Mouse (Mus musculus): Measurements from ENCODE around the gene Bckdha. TPM values are rescaled to one million over a fixed set of nuclear protein-coding genes. Genes with fewer than 3 reads are reported as not detected.

Bckdha gene
- polyA plus RNA-seq, 1 experiment = 39.7 TPM

DNA sequence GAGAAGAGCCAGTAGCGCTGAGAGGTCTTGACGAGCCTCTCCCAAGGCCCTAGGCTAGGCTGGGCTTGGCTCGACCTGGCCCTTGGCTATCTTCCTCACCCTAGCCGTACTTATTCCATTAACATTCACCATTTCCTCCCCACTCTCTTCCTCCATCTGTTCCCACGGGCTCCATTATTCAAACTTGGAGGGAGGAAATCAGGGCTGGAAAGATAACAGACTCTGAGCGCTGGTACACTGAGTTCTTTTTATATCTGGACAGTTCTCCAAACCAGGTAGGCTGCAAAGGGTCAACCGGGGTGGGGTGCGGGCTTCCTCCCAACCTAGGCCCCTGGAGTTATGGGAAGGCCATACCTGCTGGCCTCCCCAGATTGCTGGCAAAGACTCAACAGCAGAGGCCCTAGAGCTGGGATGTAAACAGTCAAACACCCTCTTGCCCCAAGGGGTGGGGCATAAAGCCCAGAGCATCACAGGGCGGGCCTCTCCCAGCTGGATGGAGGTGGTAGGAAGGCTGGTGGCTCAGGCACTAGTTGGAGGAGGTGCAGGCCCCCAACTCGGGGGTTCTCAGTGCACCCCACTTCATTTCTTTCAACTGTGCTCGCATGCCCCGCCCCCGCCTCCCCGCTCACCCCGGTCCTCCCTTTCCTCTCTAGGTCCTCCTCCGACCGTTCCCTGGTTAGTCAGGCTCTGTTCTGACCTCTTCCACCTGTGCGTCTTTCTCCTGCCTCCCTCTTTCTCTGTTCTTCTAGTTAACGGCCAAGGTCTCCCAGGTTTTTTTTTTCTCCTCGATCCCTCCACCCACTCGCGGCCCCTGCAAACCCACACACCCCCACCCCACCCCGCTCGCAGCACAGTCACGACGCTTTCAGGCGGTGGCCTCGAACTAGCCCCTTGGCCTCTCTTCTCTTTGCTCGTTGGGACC is 32.0 kb downstream of the Bckdha start, which contains the start of gene B3gnt8:
B3gnt8 (plus strand) TSS at position 146 of the 922 bp plus-strand sequence.
- no peaks in the 10 kb centered on the region for H3K9me3 ChIP-seq
- TF ChIP-seq FLI1 (IDR thresholded peaks at IDR 0.05; ENCODE audit: low read length) = no peak
- TF ChIP-seq GATA1 (IDR thresholded peaks at IDR 0.05; ENCODE audit: borderline replicate concordance, low read length) = no peak
- peaks cover 81% of the 10 kb centered on the region for H3K36me3 ChIP-seq (replicated peaks; ENCODE audit: low read length)

DNA sequence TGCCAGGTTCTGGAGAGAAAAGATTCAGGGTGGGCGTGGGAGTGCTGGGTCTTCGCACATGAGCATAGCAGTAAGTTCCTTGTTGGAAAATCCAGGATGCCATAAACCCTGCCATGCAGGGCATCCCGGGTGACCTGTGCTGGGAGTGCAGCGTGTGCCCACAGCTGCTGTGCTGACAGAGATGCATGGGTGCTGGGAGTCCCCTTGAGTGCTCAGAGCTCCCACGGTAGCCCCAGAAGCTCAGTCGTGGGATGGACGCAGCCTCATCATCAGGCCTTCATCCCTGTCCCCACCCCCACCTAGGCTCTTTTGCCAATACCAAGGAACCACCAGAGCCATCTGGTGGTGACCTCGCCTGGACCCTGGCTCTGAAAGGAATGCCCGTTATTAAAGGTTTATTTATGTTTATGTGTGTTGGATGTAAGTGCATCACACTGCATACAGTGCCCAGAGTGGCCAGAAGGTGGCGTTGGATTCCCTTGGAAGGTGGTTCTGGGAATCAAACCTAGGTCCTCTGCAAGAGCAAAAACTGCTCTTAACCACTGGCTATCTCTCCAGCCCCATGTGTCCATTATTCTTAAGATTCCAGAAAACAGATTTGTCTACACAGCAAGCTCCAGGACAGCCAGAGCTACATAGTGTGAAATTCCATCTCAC is 33.1 kb downstream of the Bckdha start:
- no peaks in the 10 kb centered on the region for H3K9me3 ChIP-seq
- H3K27me3 ChIP-seq (replicated peaks) = peaks cover 12% of the 10 kb centered on the region
- H3K36me3 ChIP-seq (replicated peaks; ENCODE audit: low read length) = peaks cover 81% of the 10 kb centered on the region
- H3K4me1 ChIP-seq = peaks cover 70% of the 10 kb centered on the region
- no peak overlapping the region for H3K4me3 ChIP-seq (replicated peaks)
- TF ChIP-seq FLI1 (IDR thresholded peaks at IDR 0.05; ENCODE audit: low read length) (no peak), GATA1 (IDR thresholded peaks at IDR 0.05; ENCODE audit: borderline replicate concordance, low read length) (no peak)

More for the DNA sequence above, 32.0 kb downstream of the Bckdha start, which contains the start of gene B3gnt8:
- Histone ChIP-seq H3K27me3 (replicated peaks) (peaks cover 15% of the 10 kb centered on the region), H3K4me1 (peaks cover 80% of the 10 kb centered on the region), H3K4me3 (replicated peaks) (peak within 1 kb of the TSS; percentile 91)

DNA sequence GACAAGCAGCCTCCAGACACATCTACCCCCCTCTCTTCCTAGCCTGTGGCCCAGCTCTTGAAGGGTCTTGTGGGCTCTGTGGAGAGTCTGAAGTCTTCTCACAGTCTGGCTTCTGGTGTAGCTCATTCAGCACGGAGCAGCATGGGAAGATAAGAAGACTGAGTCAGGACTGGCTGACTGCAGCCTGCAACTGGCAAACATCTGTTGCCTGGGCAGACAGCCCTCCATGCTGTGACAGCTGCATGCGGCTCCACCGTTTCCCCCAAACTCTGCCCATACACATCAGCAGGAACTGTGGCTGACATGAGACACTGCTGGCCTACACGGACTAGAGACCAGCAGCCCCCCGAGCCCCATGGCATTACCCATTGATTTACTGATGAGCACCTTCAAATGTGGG is 33.9 kb downstream of the Bckdha start:
- Histone ChIP-seq H3K9me3 (no peaks in the 10 kb centered on the region), H3K27me3 (replicated peaks) (peaks cover 12% of the 10 kb centered on the region), H3K4me3 (replicated peaks) (peak overlapping the region; percentile 28), H3K36me3 (replicated peaks; ENCODE audit: low read length) (peaks cover 76% of the 10 kb centered on the region), H3K4me1 (peaks cover 66% of the 10 kb centered on the region)
- TF ChIP-seq FLI1 (IDR thresholded peaks at IDR 0.05; ENCODE audit: low read length) (no peak), GATA1 (IDR thresholded peaks at IDR 0.05; ENCODE audit: borderline replicate concordance, low read length) (no peak)

DNA sequence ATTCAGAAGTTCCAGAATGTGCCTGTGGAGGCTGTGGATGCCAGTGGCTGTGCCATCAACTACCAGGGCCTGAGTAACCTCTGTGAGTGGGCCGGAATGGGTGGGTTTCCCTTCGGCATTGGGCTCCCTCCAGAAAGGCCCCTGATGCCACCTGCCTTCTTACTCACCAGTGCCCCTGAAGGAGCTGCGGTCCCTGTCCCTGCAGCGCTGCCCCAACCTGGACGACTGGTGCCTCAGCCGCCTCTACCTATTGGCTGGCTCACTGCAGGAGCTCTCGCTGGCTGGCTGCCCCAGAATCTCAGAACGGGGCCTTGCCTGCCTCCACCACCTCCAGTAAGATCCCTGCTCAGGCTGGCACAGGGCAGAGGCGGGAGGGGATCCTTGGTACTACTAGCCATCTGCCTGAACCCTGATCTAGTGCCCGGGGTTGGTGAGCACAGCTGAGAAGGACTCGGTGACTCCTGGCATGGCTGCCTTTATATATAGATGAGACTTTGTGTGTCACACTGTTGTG is 34.9 kb downstream of the Bckdha start:
- TF ChIP-seq GATA1 (IDR thresholded peaks at IDR 0.05; ENCODE audit: borderline replicate concordance, low read length) = no peak
- TF ChIP-seq FLI1 (IDR thresholded peaks at IDR 0.05; ENCODE audit: low read length) = no peak
- peaks cover 11% of the 10 kb centered on the region for H3K27me3 ChIP-seq (replicated peaks)
- no peak overlapping the region for H3K4me3 ChIP-seq (replicated peaks)
- peaks cover 63% of the 10 kb centered on the region for H3K4me1 ChIP-seq
- no peaks in the 10 kb centered on the region for H3K9me3 ChIP-seq
- H3K36me3 ChIP-seq (replicated peaks; ENCODE audit: low read length) = peaks cover 67% of the 10 kb centered on the region

DNA sequence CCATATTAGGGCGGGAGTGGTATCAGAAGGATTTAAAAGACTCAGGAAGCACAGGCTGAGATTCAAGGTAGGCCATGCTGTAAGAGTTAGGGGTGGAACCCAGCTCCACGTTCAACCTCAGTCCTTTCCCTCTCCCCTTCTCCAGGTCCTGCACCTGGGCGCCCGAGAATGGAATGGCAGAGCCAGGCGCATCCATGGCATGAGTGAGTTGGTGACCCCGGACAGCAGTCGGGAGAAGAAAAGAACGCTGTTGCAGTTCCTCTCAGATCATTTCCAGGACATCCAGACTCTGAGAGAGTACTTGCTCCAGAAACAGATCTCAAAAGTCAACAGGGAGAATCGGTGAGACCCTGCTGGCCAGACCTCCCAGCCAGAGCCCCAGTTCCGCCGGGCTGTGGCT is 38.0 kb downstream of the Bckdha start:
- H3K9me3 ChIP-seq = no peaks in the 10 kb centered on the region
- H3K4me3 ChIP-seq (replicated peaks) = no peak overlapping the region
- H3K36me3 ChIP-seq (replicated peaks; ENCODE audit: low read length) = peaks cover 54% of the 10 kb centered on the region
- H3K27me3 ChIP-seq (replicated peaks) = no peaks in the 10 kb centered on the region
- H3K4me1 ChIP-seq = peaks cover 50% of the 10 kb centered on the region
- TF ChIP-seq FLI1 (IDR thresholded peaks at IDR 0.05; ENCODE audit: low read length) = no peak
- TF ChIP-seq GATA1 (IDR thresholded peaks at IDR 0.05; ENCODE audit: borderline replicate concordance, low read length) = no peak

DNA sequence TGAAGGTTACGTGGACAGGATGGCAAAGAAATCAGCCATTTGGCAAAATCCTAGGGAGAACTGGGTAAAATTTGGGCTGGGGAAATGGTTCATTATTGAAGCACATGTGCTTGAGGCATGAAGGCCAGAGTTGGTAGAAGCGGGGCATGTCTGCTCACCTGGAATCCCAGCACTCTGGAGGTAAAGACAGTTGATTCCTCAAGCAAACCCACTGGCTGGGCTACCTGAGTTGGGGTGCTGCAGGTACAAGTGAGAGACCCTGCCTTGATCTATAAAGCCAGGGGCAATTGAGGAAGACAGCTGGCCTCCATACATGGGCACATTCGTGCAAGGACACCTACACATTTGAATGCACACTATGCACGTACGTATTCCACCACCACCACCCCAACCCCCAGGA is 38.7 kb downstream of the Bckdha start:
- Histone ChIP-seq H3K4me1 (peaks cover 47% of the 10 kb centered on the region), H3K4me3 (replicated peaks) (peak overlapping the region; percentile 95), H3K27me3 (replicated peaks) (no peaks in the 10 kb centered on the region), H3K36me3 (replicated peaks; ENCODE audit: low read length) (peaks cover 48% of the 10 kb centered on the region), H3K9me3 (no peaks in the 10 kb centered on the region)
- TF ChIP-seq GATA1 (IDR thresholded peaks at IDR 0.05; ENCODE audit: borderline replicate concordance, low read length) = no peak
- no peak for TF ChIP-seq FLI1 (IDR thresholded peaks at IDR 0.05; ENCODE audit: low read length)

DNA sequence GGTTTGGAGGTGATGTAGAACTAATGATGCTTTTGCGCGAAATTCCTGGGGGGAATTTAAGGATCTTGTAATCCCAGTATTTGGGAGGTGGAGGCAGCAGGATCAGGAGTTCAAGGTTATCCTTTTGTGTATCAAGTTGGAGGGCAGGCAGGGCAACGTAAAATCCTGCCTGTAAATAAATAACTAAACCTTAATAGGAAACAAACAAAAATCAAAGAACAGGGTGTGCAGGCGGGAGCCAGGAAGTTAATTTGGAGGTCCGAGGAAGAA is 39.1 kb downstream of the Bckdha start:
- no peak for TF ChIP-seq FLI1 (IDR thresholded peaks at IDR 0.05; ENCODE audit: low read length)
- no peak for TF ChIP-seq GATA1 (IDR thresholded peaks at IDR 0.05; ENCODE audit: borderline replicate concordance, low read length)
- Histone ChIP-seq H3K4me3 (replicated peaks) (peak overlapping the region; percentile 95), H3K9me3 (no peaks in the 10 kb centered on the region), H3K36me3 (replicated peaks; ENCODE audit: low read length) (peaks cover 43% of the 10 kb centered on the region), H3K27me3 (replicated peaks) (no peaks in the 10 kb centered on the region), H3K4me1 (peaks cover 42% of the 10 kb centered on the region)

DNA sequence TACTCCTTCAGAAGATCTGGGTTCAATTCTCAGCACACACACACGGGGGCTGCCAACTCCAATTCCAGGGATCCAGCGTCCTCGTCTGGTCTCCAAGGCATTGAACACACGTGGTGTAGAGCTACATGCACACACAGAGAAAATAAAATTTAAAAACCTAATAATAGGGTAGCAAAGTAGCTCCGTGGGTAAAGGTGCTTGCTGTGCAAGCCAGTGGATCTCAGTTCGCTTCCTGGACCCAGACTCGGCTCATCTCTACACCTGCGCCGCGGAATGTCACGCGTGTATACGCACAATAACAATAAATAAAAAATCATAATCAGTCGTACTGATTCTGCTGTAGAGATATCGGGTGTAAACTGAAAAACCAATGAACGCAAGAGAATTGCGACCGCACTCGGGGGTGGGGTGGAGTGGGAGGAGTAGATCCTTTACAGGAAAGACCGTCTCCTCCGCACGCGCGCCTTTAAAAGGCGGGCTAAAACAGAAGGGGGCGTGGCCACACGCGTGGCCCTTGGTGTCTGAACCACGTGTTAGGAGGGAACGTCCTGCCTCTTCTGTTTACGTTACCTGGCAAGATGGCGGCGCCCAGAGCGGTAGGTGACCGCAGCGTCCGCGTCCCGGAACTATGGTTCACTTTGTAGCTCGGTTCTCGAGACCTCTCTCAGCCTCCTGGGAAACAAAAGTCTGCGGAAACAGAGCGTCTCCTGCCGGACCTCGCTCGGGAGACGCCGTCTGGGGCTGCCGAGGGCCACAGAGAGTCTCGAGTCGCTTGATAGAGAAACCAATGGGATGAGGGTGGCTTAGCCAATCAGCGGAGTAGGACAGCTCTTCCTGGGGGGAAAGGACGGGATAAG is 39.7 kb downstream of the Bckdha start, which contains the start of gene Dmac2:
Dmac2 (plus strand) TSS at position 550 of the 857 bp plus-strand sequence.
- TF ChIP-seq GATA1 (IDR thresholded peaks at IDR 0.05; ENCODE audit: borderline replicate concordance, low read length) (no peak), FLI1 (IDR thresholded peaks at IDR 0.05; ENCODE audit: low read length) (no peak)

More for the DNA sequence above, 39.7 kb downstream of the Bckdha start, which contains the start of gene Dmac2:
- no peaks in the 10 kb centered on the region for H3K9me3 ChIP-seq
- no peaks in the 10 kb centered on the region for H3K27me3 ChIP-seq (replicated peaks)
- H3K4me3 ChIP-seq (replicated peaks) = peak within 1 kb of the TSS; percentile 95
- peaks cover 37% of the 10 kb centered on the region for H3K4me1 ChIP-seq
- peaks cover 38% of the 10 kb centered on the region for H3K36me3 ChIP-seq (replicated peaks; ENCODE audit: low read length)

All from megakaryocyte, embryonic 14.5 days (primary cell).